Mouse (Mus musculus): Measurements from ENCODE around the gene Klk11.

DNA sequence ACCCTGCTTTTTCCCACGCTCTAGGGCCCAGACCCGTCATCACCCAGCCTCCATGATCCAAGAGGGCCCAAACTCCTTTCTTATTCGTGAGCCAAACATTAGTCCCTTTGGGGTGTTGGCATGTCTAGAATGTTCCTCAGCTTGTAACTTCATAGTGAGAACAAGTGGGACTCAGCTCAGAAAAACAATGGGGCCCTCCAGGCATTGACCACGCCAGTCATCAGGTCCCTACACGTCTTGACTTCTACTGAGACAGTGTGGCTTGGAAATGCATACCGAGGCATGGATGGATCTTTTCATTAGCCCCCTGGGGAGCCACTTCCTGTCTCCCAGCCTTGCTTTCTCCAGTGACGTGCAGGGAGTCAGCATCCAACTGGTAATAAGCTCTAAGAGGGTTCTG lies 25.5 kb downstream of the Klk11 start:
- TF ChIP-seq CTCF (IDR thresholded peaks at IDR 0.05; ENCODE audit: extremely low read depth, insufficient read depth, low read length): no peak
- no peak for TF ChIP-seq POLR2A (IDR thresholded peaks at IDR 0.05; ENCODE audit: extremely low read depth, insufficient read depth, low read length)

All from cortical plate, adult 2 months (tissue).